Comparison of ENCODE assay signal across 8 mouse cellular contexts in genomic region chr2:57122986-57123980, GRCm38 (mm10). TPM values are rescaled to one million over a fixed set of nuclear protein-coding genes. Genes with fewer than 3 reads are reported as not detected.
A peak's percentile ranks its signal among the peaks of the same experiment; 100 is the strongest.
DNase-seq lines count a peak whose midpoint lies in the region; ATAC-seq lines count a peak whose summit lies in the region.

No protein-coding gene starts in this region.

- peak overlapping the region; percentile 80 for H3K4me3 ChIP-seq in liver, embryonic 15.5 days (replicated peaks)

- no peaks in the 10 kb centered on the region for H3K9me3 ChIP-seq in liver, embryonic 15.5 days (replicated peaks)

- H3K4me1 ChIP-seq in liver, embryonic 15.5 days (replicated peaks): peaks cover 13% of the 10 kb centered on the region

- peak; percentile 44 for DNase-seq in ovary, postnatal 10 days (ENCODE audit: low spot score)
- no peak for DNase-seq in ovary, postnatal 14 days (ENCODE audit: low spot score)
- peak; percentile 70 to 79 for DNase-seq in cerebellum, postnatal 25 days
- DNase-seq in gastrocnemius, postnatal 25 days: peak; percentile 57
- DNase-seq in induced T-regulatory cell, adult 2 months (ENCODE audit: low read depth): peak; percentile 58
- peak; percentile 33 to 35 for DNase-seq in natural killer cell, adult 2 months (ENCODE audit: low spot score in 2 of 2)
- peak; percentile 31 to 41 for DNase-seq in thymus, postnatal 36 days

- ATAC-seq in liver, embryonic 15.5 days (ENCODE audit: insufficient read depth): peak; percentile 80

- 1% methylated on average over 63 of the region's 67 CpGs for WGBS in liver, embryonic 15.5 days (ENCODE audit: insufficient replicate concordance)

- H3K27ac ChIP-seq in liver, embryonic 15.5 days (replicated peaks): peak overlapping the region; percentile 78

- peak overlapping the region; percentile 80 for H3K9ac ChIP-seq in liver, embryonic 15.5 days

- peak overlapping the region; percentile 96 for H3K4me2 ChIP-seq in liver, embryonic 15.5 days

- H3K36me3 ChIP-seq in liver, embryonic 15.5 days (replicated peaks): no peaks in the 10 kb centered on the region

- H3K27me3 ChIP-seq in liver, embryonic 15.5 days: peaks cover 18% of the 10 kb centered on the region

RNA-seq across cellular contexts. Expression of gene Nr4a2, which starts 0.5 kb away (rescaled TPM):
- total RNA-seq in gastrocnemius, postnatal 25 days (2021): 1 to 10 TPM; 1.1 to 1.6 TPM
- polyA plus RNA-seq in liver, embryonic 15.5 days (2015; fragmentation: Nextera tagmentation; extraction: Ambion mirVana): 0.28 and 0.31 TPM in 2 replicates
